Mouse (Mus musculus): ENCODE results near the gene Klhdc7a. TPM values are rescaled to one million over a fixed set of nuclear protein-coding genes. Genes with fewer than 3 reads are reported as not detected.

Gene Klhdc7a
- polyA plus RNA-seq, 1 experiment from 2014 or later: 4.1 TPM

GRCm38 (mm10) chr4:139993111-139993755 is 25.4 kb upstream of the Klhdc7a start:
- H3K27ac ChIP-seq (ENCODE audit: low read depth, low read length): no peak overlapping the region
- WGBS: 15% methylated on average over 15 of the region's 16 CpGs

GRCm38 (mm10) chr4:139986913-139987312 is 19.1 kb upstream of the Klhdc7a start:
- H3K4me2 ChIP-seq (replicated peaks; ENCODE audit: low read depth, low read length): no peak overlapping the region
- no peaks in the 10 kb centered on the region for H3K9me3 ChIP-seq (ENCODE audit: control insufficient read depth, low read length)
- no peak overlapping the region for H3K9ac ChIP-seq (ENCODE audit: low read depth, low read length)
- no peaks in the 10 kb centered on the region for H3K4me1 ChIP-seq (ENCODE audit: control insufficient read depth, insufficient read depth, low read length)
- 49% methylated on average over 7 of the region's 7 CpGs for WGBS
- no peaks in the 10 kb centered on the region for H3K27me3 ChIP-seq (ENCODE audit: control insufficient read depth, insufficient read depth, low read length)
- no peaks in the 10 kb centered on the region for H3K36me3 ChIP-seq (ENCODE audit: control insufficient read depth, insufficient read depth, low read length)
- ATAC-seq (ENCODE audit: low FRiP score, low TSS enrichment): no peak
- no peak overlapping the region for H3K27ac ChIP-seq (ENCODE audit: low read depth, low read length)
- no peak overlapping the region for H3K4me3 ChIP-seq (ENCODE audit: low read length)

More at GRCm38 (mm10) chr4:139993111-139993755, 25.4 kb upstream of the Klhdc7a start:
- Histone ChIP-seq H3K27me3 (ENCODE audit: control insufficient read depth, insufficient read depth, low read length) (no peaks in the 10 kb centered on the region), H3K9ac (ENCODE audit: low read depth, low read length) (no peak overlapping the region), H3K4me3 (ENCODE audit: low read length) (no peak overlapping the region), H3K9me3 (ENCODE audit: control insufficient read depth, low read length) (no peaks in the 10 kb centered on the region), H3K4me1 (ENCODE audit: control insufficient read depth, insufficient read depth, low read length) (no peaks in the 10 kb centered on the region), H3K4me2 (replicated peaks; ENCODE audit: low read depth, low read length) (peak overlapping the region; percentile 8; the same call in 1 of the 2 replicates), H3K36me3 (ENCODE audit: control insufficient read depth, insufficient read depth, low read length) (no peaks in the 10 kb centered on the region)
- ATAC-seq (ENCODE audit: low FRiP score, low TSS enrichment): 0 out of 2 replicates have a peak, but pooled peaks have one; percentile 14

- Histone ChIP-seq H3K27ac (ENCODE audit: low read depth, low read length) (peak overlapping the region; percentile 60; the same call in 1 of the 2 replicates), H3K4me1 (ENCODE audit: control insufficient read depth, insufficient read depth, low read length) (peaks cover 38% of the 10 kb centered on the region)
- peak; percentile 37; the same call in 1 of the 2 replicates for ATAC-seq (ENCODE audit: low FRiP score, low TSS enrichment)
These were observed 10.9 kb upstream of the Klhdc7a start for GRCm38 (mm10) chr4:139978716-139979115.

GRCm38 (mm10) chr4:139977308-139977781 is 9.5 kb upstream of the Klhdc7a start:
- Histone ChIP-seq H3K9ac (ENCODE audit: low read depth, low read length) (no peak overlapping the region), H3K4me3 (ENCODE audit: low read length) (no peak overlapping the region), H3K4me1 (ENCODE audit: control insufficient read depth, insufficient read depth, low read length) (peaks cover 38% of the 10 kb centered on the region), H3K4me2 (replicated peaks; ENCODE audit: low read depth, low read length) (no peak overlapping the region), H3K9me3 (ENCODE audit: control insufficient read depth, low read length) (no peaks in the 10 kb centered on the region), H3K36me3 (ENCODE audit: control insufficient read depth, insufficient read depth, low read length) (no peaks in the 10 kb centered on the region), H3K27ac (ENCODE audit: low read depth, low read length) (peak overlapping the region; percentile 76), H3K27me3 (ENCODE audit: control insufficient read depth, insufficient read depth, low read length) (no peaks in the 10 kb centered on the region)
- WGBS: 11% methylated on average over 5 of the region's 5 CpGs
- ATAC-seq (ENCODE audit: low FRiP score, low TSS enrichment): peak; percentile 75

More at GRCm38 (mm10) chr4:139978716-139979115, 10.9 kb upstream of the Klhdc7a start:
- Histone ChIP-seq H3K9me3 (ENCODE audit: control insufficient read depth, low read length) (no peaks in the 10 kb centered on the region), H3K36me3 (ENCODE audit: control insufficient read depth, insufficient read depth, low read length) (no peaks in the 10 kb centered on the region), H3K9ac (ENCODE audit: low read depth, low read length) (no peak overlapping the region), H3K27me3 (ENCODE audit: control insufficient read depth, insufficient read depth, low read length) (no peaks in the 10 kb centered on the region), H3K4me2 (replicated peaks; ENCODE audit: low read depth, low read length) (no peak overlapping the region), H3K4me3 (ENCODE audit: low read length) (no peak overlapping the region)
- 40% methylated on average over 5 of the region's 5 CpGs for WGBS

- peak overlapping the region; percentile 37; the same call in 1 of the 2 replicates for H3K27ac ChIP-seq (ENCODE audit: low read depth, low read length)
- no peak for ATAC-seq (ENCODE audit: low FRiP score, low TSS enrichment)
- H3K9me3 ChIP-seq (ENCODE audit: control insufficient read depth, low read length): no peaks in the 10 kb centered on the region
- no peak overlapping the region for H3K4me2 ChIP-seq (replicated peaks; ENCODE audit: low read depth, low read length)
- peaks cover 39% of the 10 kb centered on the region for H3K4me1 ChIP-seq (ENCODE audit: control insufficient read depth, insufficient read depth, low read length)
- no peak overlapping the region for H3K4me3 ChIP-seq (ENCODE audit: low read length)
- H3K36me3 ChIP-seq (ENCODE audit: control insufficient read depth, insufficient read depth, low read length): no peaks in the 10 kb centered on the region
- WGBS: 13% methylated on average over 7 of the region's 7 CpGs
- H3K27me3 ChIP-seq (ENCODE audit: control insufficient read depth, insufficient read depth, low read length): no peaks in the 10 kb centered on the region
- H3K9ac ChIP-seq (ENCODE audit: low read depth, low read length): no peak overlapping the region
These were observed 6.7 kb upstream of the Klhdc7a start for GRCm38 (mm10) chr4:139974506-139974905.

GRCm38 (mm10) chr4:139967475-139967891 is 343 bp downstream of the Klhdc7a start:
- ATAC-seq (ENCODE audit: low FRiP score, low TSS enrichment): peak; percentile 88
- Histone ChIP-seq H3K36me3 (ENCODE audit: control insufficient read depth, insufficient read depth, low read length) (no peaks in the 10 kb centered on the region), H3K27ac (ENCODE audit: low read depth, low read length) (peak overlapping the region; percentile 89), H3K9me3 (ENCODE audit: control insufficient read depth, low read length) (no peaks in the 10 kb centered on the region), H3K4me1 (ENCODE audit: control insufficient read depth, insufficient read depth, low read length) (peaks cover 16% of the 10 kb centered on the region; the same call in 1 of the 2 replicates), H3K9ac (ENCODE audit: low read depth, low read length) (peak overlapping the region; percentile 23), H3K27me3 (ENCODE audit: control insufficient read depth, insufficient read depth, low read length) (no peaks in the 10 kb centered on the region), H3K4me2 (replicated peaks; ENCODE audit: low read depth, low read length) (peak overlapping the region; percentile 34; the same call in 1 of the 2 replicates), H3K4me3 (ENCODE audit: low read length) (peak overlapping the region; percentile 12)
- WGBS: 8% methylated on average over 10 of the region's 10 CpGs

GRCm38 (mm10) chr4:139966981-139967380 is 845 bp downstream of the Klhdc7a start:
- Histone ChIP-seq H3K4me2 (replicated peaks; ENCODE audit: low read depth, low read length) (peak overlapping the region; percentile 34), H3K27ac (ENCODE audit: low read depth, low read length) (peak overlapping the region; percentile 89), H3K4me3 (ENCODE audit: low read length) (peak overlapping the region; percentile 12), H3K27me3 (ENCODE audit: control insufficient read depth, insufficient read depth, low read length) (no peaks in the 10 kb centered on the region), H3K36me3 (ENCODE audit: control insufficient read depth, insufficient read depth, low read length) (no peaks in the 10 kb centered on the region), H3K4me1 (ENCODE audit: control insufficient read depth, insufficient read depth, low read length) (peaks cover 16% of the 10 kb centered on the region; the same call in 1 of the 2 replicates), H3K9ac (ENCODE audit: low read depth, low read length) (peak overlapping the region; percentile 23), H3K9me3 (ENCODE audit: control insufficient read depth, low read length) (no peaks in the 10 kb centered on the region)
- 27% methylated on average over 3 of the region's 3 CpGs for WGBS
- peak; percentile 45; the same call in 1 of the 2 replicates for ATAC-seq (ENCODE audit: low FRiP score, low TSS enrichment)

GRCm38 (mm10) chr4:139965596-139966185 is 2.1 kb downstream of the Klhdc7a start:
- Histone ChIP-seq H3K9ac (ENCODE audit: low read depth, low read length) (no peak overlapping the region), H3K27me3 (ENCODE audit: control insufficient read depth, insufficient read depth, low read length) (no peaks in the 10 kb centered on the region), H3K27ac (ENCODE audit: low read depth, low read length) (no peak overlapping the region), H3K4me3 (ENCODE audit: low read length) (peak overlapping the region; percentile 9; the same call in 1 of the 2 replicates), H3K4me1 (ENCODE audit: control insufficient read depth, insufficient read depth, low read length) (peaks cover 16% of the 10 kb centered on the region; the same call in 1 of the 2 replicates), H3K4me2 (replicated peaks; ENCODE audit: low read depth, low read length) (peak overlapping the region; percentile 34), H3K9me3 (ENCODE audit: control insufficient read depth, low read length) (no peaks in the 10 kb centered on the region), H3K36me3 (ENCODE audit: control insufficient read depth, insufficient read depth, low read length) (no peaks in the 10 kb centered on the region)
- ATAC-seq (ENCODE audit: low FRiP score, low TSS enrichment): no peak
- 91% methylated on average over 28 of the region's 28 CpGs for WGBS

GRCm38 (mm10) chr4:139964406-139964805 is 3.4 kb downstream of the Klhdc7a start:
- H3K4me3 ChIP-seq (ENCODE audit: low read length): no peak overlapping the region
- no peak for ATAC-seq (ENCODE audit: low FRiP score, low TSS enrichment)
- no peaks in the 10 kb centered on the region for H3K27me3 ChIP-seq (ENCODE audit: control insufficient read depth, insufficient read depth, low read length)
- no peak overlapping the region for H3K4me2 ChIP-seq (replicated peaks; ENCODE audit: low read depth, low read length)
- no peak overlapping the region for H3K9ac ChIP-seq (ENCODE audit: low read depth, low read length)
- peaks cover 13% of the 10 kb centered on the region; the same call in 1 of the 2 replicates for H3K4me1 ChIP-seq (ENCODE audit: control insufficient read depth, insufficient read depth, low read length)
- H3K36me3 ChIP-seq (ENCODE audit: control insufficient read depth, insufficient read depth, low read length): no peaks in the 10 kb centered on the region
- H3K27ac ChIP-seq (ENCODE audit: low read depth, low read length): no peak overlapping the region
- H3K9me3 ChIP-seq (ENCODE audit: control insufficient read depth, low read length): no peaks in the 10 kb centered on the region
- 87% methylated on average over 5 of the region's 5 CpGs for WGBS
